Mouse (Mus musculus): ENCODE measurements around the gene 4930402H24Rik. TPM values are rescaled to one million over a fixed set of nuclear protein-coding genes. Genes with fewer than 3 reads are reported as not detected.
"Not testable (repeated sequence)": the region's sequence is repeated elsewhere in the genome, so short reads cannot be mapped to it uniquely, and the experiment has no call there.

Gene 4930402H24Rik
- polyA plus RNA-seq, 1 experiment from 2014 or later, result 20.5 TPM

- Histone ChIP-seq H3K27ac (no peak overlapping the region), H3K4me3 (no peak overlapping the region), H3K4me1 (peaks cover 21% of the 10 kb centered on the region), H3K9me3 (replicated peaks) (no peaks in the 10 kb centered on the region), H3K36me3 (no peaks in the 10 kb centered on the region), H3K27me3 (ENCODE audit: low read depth, poor library complexity, severe bottlenecking) (0 out of 2 replicates have a peak, but pooled peaks cover 7% of the 10 kb centered on the region)
- WGBS, result 51% methylated on average over 2 of the region's 2 CpGs
- DNase-seq (ENCODE audit: low spot score), result no peak
Measured at GRCm38 (mm10) chr2:130843623-130844022, 62.6 kb downstream of the 4930402H24Rik start.

GRCm38 (mm10) chr2:130840846-130841245 lies 65.4 kb downstream of the 4930402H24Rik start:
- Histone ChIP-seq H3K27ac (peak overlapping the region; percentile 98), H3K9me3 (replicated peaks) (no peaks in the 10 kb centered on the region), H3K4me1 (peaks cover 22% of the 10 kb centered on the region), H3K4me3 (peak overlapping the region; percentile 98), H3K27me3 (ENCODE audit: low read depth, poor library complexity, severe bottlenecking) (0 out of 2 replicates have a peak, but pooled peaks cover 7% of the 10 kb centered on the region), H3K36me3 (peaks cover 8% of the 10 kb centered on the region)
- peak; percentile 55 for DNase-seq (ENCODE audit: low spot score)
- 5% methylated on average over 4 of the region's 4 CpGs for WGBS

GRCm38 (mm10) chr2:130839874-130840661 lies 66.1 kb downstream of the 4930402H24Rik start:
- H3K4me1 ChIP-seq, result peaks cover 22% of the 10 kb centered on the region
- H3K36me3 ChIP-seq, result peaks cover 8% of the 10 kb centered on the region
- peak overlapping the region; percentile 98 for H3K4me3 ChIP-seq
- WGBS, result under 1% methylated on average over 76 of the region's 77 CpGs
- no peaks in the 10 kb centered on the region for H3K9me3 ChIP-seq (replicated peaks)
- peak overlapping the region; percentile 98 for H3K27ac ChIP-seq
- 0 out of 2 replicates have a peak, but pooled peaks cover 7% of the 10 kb centered on the region for H3K27me3 ChIP-seq (ENCODE audit: low read depth, poor library complexity, severe bottlenecking)
- DNase-seq (ENCODE audit: low spot score), result peak; percentile 90

- DNase-seq (ENCODE audit: low spot score), result no peak
- Histone ChIP-seq H3K27ac (peak overlapping the region; percentile 98), H3K4me3 (peak overlapping the region; percentile 98), H3K9me3 (replicated peaks) (no peaks in the 10 kb centered on the region), H3K36me3 (peaks cover 8% of the 10 kb centered on the region), H3K27me3 (ENCODE audit: low read depth, poor library complexity, severe bottlenecking) (0 out of 2 replicates have a peak, but pooled peaks cover 7% of the 10 kb centered on the region), H3K4me1 (peaks cover 22% of the 10 kb centered on the region)
- under 1% methylated on average over 19 of the region's 19 CpGs for WGBS
Measured at GRCm38 (mm10) chr2:130839528-130839873, 66.7 kb downstream of the 4930402H24Rik start.

GRCm38 (mm10) chr2:130839084-130839483 lies 67.1 kb downstream of the 4930402H24Rik start:
- peak overlapping the region; percentile 98 for H3K27ac ChIP-seq
- DNase-seq (ENCODE audit: low spot score), result peak; percentile 51
- H3K4me1 ChIP-seq, result peaks cover 22% of the 10 kb centered on the region
- H3K27me3 ChIP-seq (ENCODE audit: low read depth, poor library complexity, severe bottlenecking), result 0 out of 2 replicates have a peak, but pooled peaks cover 6% of the 10 kb centered on the region
- H3K9me3 ChIP-seq (replicated peaks), result no peaks in the 10 kb centered on the region
- WGBS, result 1% methylated on average over 10 of the region's 10 CpGs
- peaks cover 8% of the 10 kb centered on the region for H3K36me3 ChIP-seq
- H3K4me3 ChIP-seq, result peak overlapping the region; percentile 98

- DNase-seq (ENCODE audit: low spot score), result no peak
- Histone ChIP-seq H3K27me3 (ENCODE audit: low read depth, poor library complexity, severe bottlenecking) (no peaks in the 10 kb centered on the region), H3K9me3 (replicated peaks) (no peaks in the 10 kb centered on the region), H3K36me3 (peaks cover 8% of the 10 kb centered on the region), H3K27ac (no peak overlapping the region), H3K4me1 (peaks cover 22% of the 10 kb centered on the region), H3K4me3 (no peak overlapping the region)
- WGBS, result 95% methylated on average over 1 of the region's 1 CpGs
Measured at GRCm38 (mm10) chr2:130838131-130838530, 68.1 kb downstream of the 4930402H24Rik start.

GRCm38 (mm10) chr2:130833699-130834098 lies 72.5 kb downstream of the 4930402H24Rik start:
- no peak for DNase-seq (ENCODE audit: low spot score)
- Histone ChIP-seq H3K27me3 (ENCODE audit: low read depth, poor library complexity, severe bottlenecking) (no peaks in the 10 kb centered on the region), H3K27ac (no peak overlapping the region), H3K36me3 (peaks cover 10% of the 10 kb centered on the region), H3K4me1 (peaks cover 2% of the 10 kb centered on the region; the same call in 1 of the 2 replicates), H3K4me3 (no peak overlapping the region), H3K9me3 (replicated peaks) (no peaks in the 10 kb centered on the region)
- WGBS, result 76% methylated on average over 3 of the region's 3 CpGs

GRCm38 (mm10) chr2:130832582-130832981 lies 73.6 kb downstream of the 4930402H24Rik start:
- Histone ChIP-seq H3K4me3 (no peak overlapping the region), H3K27ac (no peak overlapping the region), H3K9me3 (replicated peaks) (no peaks in the 10 kb centered on the region), H3K4me1 (no peaks in the 10 kb centered on the region), H3K36me3 (peaks cover 8% of the 10 kb centered on the region), H3K27me3 (ENCODE audit: low read depth, poor library complexity, severe bottlenecking) (no peaks in the 10 kb centered on the region)
- no peak for DNase-seq (ENCODE audit: low spot score)
- 80% methylated on average over 1 of the region's 1 CpGs for WGBS

- WGBS, result 80% methylated on average over 2 of the region's 2 CpGs
- peaks cover 2% of the 10 kb centered on the region; the same call in 1 of the 2 replicates for H3K36me3 ChIP-seq
Measured at GRCm38 (mm10) chr2:130832012-130832411, 74.2 kb downstream of the 4930402H24Rik start.

GRCm38 (mm10) chr2:130830236-130830635 lies 76.0 kb downstream of the 4930402H24Rik start:
- DNase-seq (ENCODE audit: low spot score), result no peak
- Histone ChIP-seq H3K36me3 (peaks cover 6% of the 10 kb centered on the region; the same call in 1 of the 2 replicates), H3K9me3 (replicated peaks) (no peaks in the 10 kb centered on the region), H3K4me3 (no peak overlapping the region), H3K27me3 (ENCODE audit: low read depth, poor library complexity, severe bottlenecking) (no peaks in the 10 kb centered on the region), H3K27ac (no peak overlapping the region), H3K4me1 (no peaks in the 10 kb centered on the region)
- 82% methylated on average over 3 of the region's 3 CpGs for WGBS

More at GRCm38 (mm10) chr2:130832012-130832411, 74.2 kb downstream of the 4930402H24Rik start:
- Histone ChIP-seq H3K27ac (no peak overlapping the region), H3K9me3 (replicated peaks) (no peaks in the 10 kb centered on the region), H3K27me3 (ENCODE audit: low read depth, poor library complexity, severe bottlenecking) (no peaks in the 10 kb centered on the region), H3K4me1 (no peaks in the 10 kb centered on the region), H3K4me3 (no peak overlapping the region)
- DNase-seq (ENCODE audit: low spot score), result no peak

GRCm38 (mm10) chr2:130829496-130829895 lies 76.7 kb downstream of the 4930402H24Rik start:
- Histone ChIP-seq H3K27me3 (ENCODE audit: low read depth, poor library complexity, severe bottlenecking) (no peaks in the 10 kb centered on the region), H3K27ac (no peak overlapping the region), H3K36me3 (peaks cover 6% of the 10 kb centered on the region; the same call in 1 of the 2 replicates), H3K9me3 (replicated peaks) (no peaks in the 10 kb centered on the region), H3K4me1 (no peaks in the 10 kb centered on the region), H3K4me3 (no peak overlapping the region)
- DNase-seq (ENCODE audit: low spot score), result no peak
- 85% methylated on average over 4 of the region's 4 CpGs for WGBS

GRCm38 (mm10) chr2:130828668-130829067 lies 77.5 kb downstream of the 4930402H24Rik start:
- no peaks in the 10 kb centered on the region for H3K4me1 ChIP-seq
- H3K36me3 ChIP-seq, result peaks cover 6% of the 10 kb centered on the region; the same call in 1 of the 2 replicates
- 86% methylated on average over 1 of the region's 1 CpGs for WGBS
- DNase-seq (ENCODE audit: low spot score), result no peak
- H3K27me3 ChIP-seq (ENCODE audit: low read depth, poor library complexity, severe bottlenecking), result no peaks in the 10 kb centered on the region
- H3K27ac ChIP-seq, result no peak overlapping the region
- no peaks in the 10 kb centered on the region for H3K9me3 ChIP-seq (replicated peaks)
- no peak overlapping the region for H3K4me3 ChIP-seq

- H3K4me3 ChIP-seq; H3K36me3 ChIP-seq; H3K27me3 ChIP-seq (ENCODE audit: low read depth, poor library complexity, severe bottlenecking); DNase-seq (ENCODE audit: low spot score); H3K27ac ChIP-seq; H3K9me3 ChIP-seq (replicated peaks); H3K4me1 ChIP-seq: not testable (repeated sequence)
- 90% methylated on average over 3 of the region's 3 CpGs for WGBS
Measured at GRCm38 (mm10) chr2:130828066-130828465, 78.1 kb downstream of the 4930402H24Rik start.

All from limb, embryonic 10.5 days (tissue).